Mouse (Mus musculus) thymus, postnatal 14 days (tissue): Measurements from ENCODE around the gene Fhit.
A peak's percentile ranks its signal among the peaks of the same experiment; 100 is the strongest.

Source experiments
- DNase-seq: peaks from one replicate; pipeline ENCODE4 v3.0.0; 2021

The Fhit gene

GRCm38 (mm10) chr14:10485798-10486197 is 676.0 kb downstream of the Fhit start:
- DNase-seq: no peak

- no peak for DNase-seq
Observed at GRCm38 (mm10) chr14:10482851-10483613, 678.8 kb downstream of the Fhit start.

GRCm38 (mm10) chr14:10481370-10481769 is 680.5 kb downstream of the Fhit start:
- DNase-seq: no peak

DNA sequence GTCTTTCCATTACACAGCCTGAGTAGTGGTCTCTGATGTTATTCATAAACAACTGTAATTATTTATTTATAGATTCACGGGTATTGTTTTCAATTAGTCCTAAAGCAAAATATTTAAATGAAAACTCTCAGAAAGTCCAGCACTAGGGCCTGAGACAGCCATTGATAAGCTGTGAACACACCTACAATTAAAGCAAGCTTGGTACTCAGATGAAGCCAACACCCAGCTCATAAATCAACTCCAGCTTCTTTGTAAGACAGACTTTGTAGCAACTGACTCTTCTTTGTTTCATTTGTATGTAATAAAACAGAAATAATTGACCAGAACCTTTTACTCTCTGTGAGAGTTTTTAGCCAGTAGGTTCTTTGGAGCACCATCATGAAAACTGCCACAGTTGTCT is 681.2 kb downstream of the Fhit start:
- DNase-seq: no peak

GRCm38 (mm10) chr14:10453001-10453861 is 708.6 kb downstream of the Fhit start:
- DNase-seq: peak; percentile 88

DNA sequence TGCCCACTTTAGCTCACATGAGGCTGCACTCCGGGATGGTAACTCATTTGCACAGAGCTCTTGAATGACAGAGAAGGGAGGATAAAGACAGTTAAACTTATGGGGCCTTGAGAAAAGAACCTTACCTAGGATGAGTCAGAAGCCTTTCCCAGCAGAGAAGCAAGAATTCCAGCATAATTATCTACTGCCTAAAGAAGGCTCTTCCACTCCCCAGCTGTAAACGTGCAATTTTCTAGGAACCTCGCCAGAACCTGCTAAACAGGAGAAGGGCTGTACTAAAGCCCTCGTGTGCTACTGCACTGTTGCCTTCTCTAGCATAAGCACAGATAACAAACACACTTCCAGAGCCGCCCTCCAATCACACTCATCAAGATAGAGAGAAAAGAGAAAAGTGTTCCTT is 709.6 kb downstream of the Fhit start:
- peak; percentile 21 for DNase-seq

GRCm38 (mm10) chr14:10445360-10445759 is 716.5 kb downstream of the Fhit start:
- DNase-seq: no peak

DNA sequence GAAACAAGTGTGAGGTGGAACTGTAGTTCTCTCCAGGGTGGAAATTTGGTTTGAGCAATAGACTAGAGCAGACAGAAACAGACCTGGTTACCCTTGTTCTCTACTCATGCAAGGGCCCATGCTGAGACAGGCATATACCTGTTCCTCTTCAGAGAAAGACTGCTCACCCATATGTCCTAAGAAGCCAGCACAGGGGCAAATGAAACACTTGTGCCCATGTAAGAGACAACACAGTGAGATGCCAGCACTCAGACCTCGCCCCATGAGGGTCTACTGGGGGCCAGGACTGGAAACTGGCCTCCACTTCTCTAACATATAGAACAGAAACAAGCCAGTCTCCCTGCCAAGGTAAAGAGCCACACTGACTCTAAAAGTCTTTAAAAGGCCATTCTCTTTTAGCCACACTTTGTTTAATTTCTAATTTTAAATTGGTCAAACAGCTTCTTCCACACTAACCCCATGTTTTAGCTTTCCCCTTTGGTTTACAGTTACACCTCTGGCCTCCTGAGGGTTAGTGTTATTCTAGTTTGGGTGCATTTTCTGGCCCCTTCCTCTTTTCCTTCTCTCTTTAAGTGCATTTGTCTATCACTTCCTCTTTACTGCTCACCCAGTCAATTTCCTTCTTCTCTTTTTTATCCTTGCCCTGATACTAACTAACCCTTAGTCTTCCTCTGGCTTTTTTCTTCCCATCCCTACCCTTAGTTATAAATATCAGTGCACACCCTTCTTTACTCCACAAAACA is 722.7 kb downstream of the Fhit start:
- no peak for DNase-seq

DNA sequence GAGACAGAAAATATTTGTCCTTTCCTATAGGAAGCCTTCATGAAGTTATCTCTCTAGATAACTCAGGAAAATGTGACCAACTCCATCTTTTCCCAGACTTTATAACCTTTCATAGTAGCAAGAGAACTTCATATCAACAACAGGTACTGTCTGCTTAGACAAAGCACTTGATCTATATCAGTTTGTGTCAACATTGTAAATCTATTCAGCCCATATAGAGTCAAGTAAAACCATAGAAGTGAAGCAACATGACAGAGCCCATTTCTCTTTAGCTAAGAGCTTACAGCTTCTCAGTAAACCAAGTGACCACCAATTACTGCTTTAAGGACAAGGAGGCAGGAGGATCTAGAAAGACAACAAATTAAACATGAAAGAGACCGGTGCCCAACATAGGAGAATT is 725.6 kb downstream of the Fhit start:
- no peak for DNase-seq

- no peak for DNase-seq
Observed at GRCm38 (mm10) chr14:10432502-10432901, 729.3 kb downstream of the Fhit start.

DNA sequence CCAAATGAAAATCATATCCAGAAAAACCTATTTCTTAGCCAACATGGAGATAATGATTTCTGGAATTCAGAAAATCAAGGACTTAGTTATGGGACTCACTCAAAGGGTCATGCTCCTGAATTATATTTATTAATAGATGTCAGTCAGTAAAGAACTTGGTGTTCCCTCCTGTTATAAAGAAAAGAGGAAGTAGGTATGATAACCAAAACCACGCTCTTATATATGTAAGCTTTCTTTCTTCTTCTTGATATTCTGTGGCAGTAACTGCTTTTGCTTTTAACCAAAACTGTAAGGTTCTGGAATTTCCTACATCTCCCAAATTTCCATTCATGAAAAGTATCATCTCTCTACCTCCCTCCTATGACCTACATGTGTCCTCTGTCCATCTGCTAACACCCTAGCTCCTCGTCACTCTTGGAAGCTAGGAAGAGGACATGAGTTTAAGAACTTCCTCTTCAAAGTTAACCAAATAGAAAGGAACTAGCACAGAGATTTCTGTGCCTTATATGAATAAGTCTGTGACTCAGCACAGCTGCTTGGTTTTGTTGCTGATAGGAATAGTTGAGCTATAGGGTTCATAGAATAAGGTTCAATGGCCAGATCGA is 731.3 kb downstream of the Fhit start:
- DNase-seq: no peak

DNA sequence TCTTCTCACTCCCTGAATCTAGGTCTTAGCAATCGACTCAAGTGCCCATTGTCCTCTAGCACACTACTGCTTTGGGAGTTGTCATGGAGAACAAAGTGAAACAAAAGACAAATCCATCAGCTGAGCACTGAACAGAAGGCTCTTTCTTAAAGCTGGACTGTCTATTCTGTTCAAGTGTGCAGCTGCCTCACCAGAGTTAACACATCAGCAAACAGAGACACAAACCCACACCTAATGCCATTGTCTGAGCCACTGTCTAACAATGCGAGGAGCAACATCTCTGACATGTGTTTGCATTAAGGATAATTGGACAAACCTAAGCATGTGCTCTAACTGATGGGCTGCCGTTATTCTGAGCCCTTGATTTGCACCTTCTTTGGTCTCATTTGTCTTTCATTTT is 738.3 kb downstream of the Fhit start:
- DNase-seq: no peak

GRCm38 (mm10) chr14:10422261-10422660 is 739.6 kb downstream of the Fhit start:
- no peak for DNase-seq

GRCm38 (mm10) chr14:10415068-10415467 is 746.8 kb downstream of the Fhit start:
- DNase-seq: no peak

GRCm38 (mm10) chr14:10409306-10409962 is 752.4 kb downstream of the Fhit start:
- DNase-seq: no peak

DNA sequence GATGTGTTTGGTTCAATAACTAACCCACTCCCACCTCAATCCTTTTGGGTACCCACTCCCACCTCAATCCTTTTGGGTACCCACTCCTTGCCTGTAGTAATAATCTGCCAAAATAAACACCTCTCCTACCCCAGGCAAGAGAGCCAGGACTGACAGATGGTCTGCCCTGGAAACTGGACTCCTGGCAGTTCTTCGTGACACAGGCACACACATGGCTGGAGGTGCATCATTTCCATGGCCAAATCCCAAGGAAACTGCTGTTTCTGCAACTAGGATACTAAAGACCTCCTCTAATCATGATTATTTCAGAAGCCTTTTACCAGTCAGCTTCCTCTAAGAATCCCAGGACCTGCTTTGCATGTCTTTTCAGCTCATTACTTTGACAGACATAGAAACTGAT is 756.5 kb downstream of the Fhit start:
- DNase-seq: no peak

- no peak for DNase-seq
Observed at GRCm38 (mm10) chr14:10367783-10368680, 793.8 kb downstream of the Fhit start.

GRCm38 (mm10) chr14:10366808-10367207 is 795.0 kb downstream of the Fhit start:
- no peak for DNase-seq

GRCm38 (mm10) chr14:10364281-10364680 is 797.6 kb downstream of the Fhit start:
- no peak for DNase-seq

GRCm38 (mm10) chr14:10363306-10363705 is 798.5 kb downstream of the Fhit start:
- DNase-seq: no peak

GRCm38 (mm10) chr14:10345905-10346304 is 815.9 kb downstream of the Fhit start:
- DNase-seq: no peak
